Comparison of ENCODE assay signal across 24 mouse cellular contexts in the genomic region with DNA sequence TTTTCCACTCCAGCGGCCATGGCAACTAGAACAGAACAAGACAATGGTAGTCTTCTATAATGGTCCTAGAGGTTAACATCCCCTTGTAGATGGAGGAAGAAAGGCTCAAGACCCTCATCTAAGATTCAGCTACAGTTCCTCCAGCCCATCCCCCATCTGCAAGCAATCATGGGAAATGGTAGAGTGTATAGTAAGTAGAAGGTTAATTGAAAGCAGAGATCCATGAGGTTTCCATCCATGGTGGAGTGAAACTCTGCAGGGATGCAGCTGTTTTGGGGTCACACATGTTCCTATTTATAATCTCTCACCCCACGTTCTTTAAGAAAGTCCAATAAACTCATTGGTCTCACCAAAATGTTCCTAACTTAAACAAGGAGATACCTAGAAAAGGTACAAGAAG.
DNase-seq lines count a peak whose midpoint lies in the region; ATAC-seq and TF ChIP-seq lines count a peak whose summit lies in the region.
"Had no signal": no experiment of that assay in that cellular context is flagged by ENCODE, and none has a peak within 500 bp of the region (broad histone marks: within the 10 kb centered on the region; RNA-seq: fewer than 3 reads in every experiment).

No protein-coding gene starts in this region.

- H3K9me3 ChIP-seq in embryonic facial prominence, embryonic 14.5 days (ENCODE audit: control insufficient read depth, low read length) = no peaks in the 10 kb centered on the region
- H3K9me3 ChIP-seq in limb, embryonic 11.5 days (ENCODE audit: control insufficient read depth, low read length) = no peaks in the 10 kb centered on the region
- no peaks in the 10 kb centered on the region for H3K9me3 ChIP-seq in intestine, embryonic 16.5 days (ENCODE audit: control insufficient read depth, low read length)
- no peaks in the 10 kb centered on the region for H3K9me3 ChIP-seq in lung, postnatal 0 days (ENCODE audit: low read length)
- H3K9me3 ChIP-seq: embryonic facial prominence, embryonic 13.5 days; forebrain, embryonic 13.5 days; heart, embryonic 10.5 days; hindbrain, embryonic 15.5 days had no signal

- DNase-seq in heart, adult 11 months = peak; percentile 33
- no peak for DNase-seq in heart, adult 2 months
- peak; percentile 59 for DNase-seq in embryo, embryonic 11 days
- peak; percentile 19 for DNase-seq in embryonic facial prominence, embryonic 14.5 days (ENCODE audit: low spot score)
- peak; percentile 28 for DNase-seq in limb, embryonic 11.5 days (ENCODE audit: low spot score)
- DNase-seq in lung, postnatal 0 days (ENCODE audit: low spot score) = no peak
- DNase-seq in lung, postnatal 14 days = no peak
- DNase-seq: adrenal gland, adult 2 months; adrenal gland, postnatal 25 days; cerebellum, adult 2 months; cerebellum, postnatal 10 days; forebrain, postnatal 0 days; gastrocnemius, adult 2 months; gastrocnemius, postnatal 25 days; heart, postnatal 10 days; heart, postnatal 4 days; kidney, adult 2 months had no signal

- no peak for TF ChIP-seq POLR2A in heart, adult 2 months (IDR thresholded peaks at IDR 0.05; ENCODE audit: insufficient read depth, low read depth, low read length)

- H3K9ac ChIP-seq in heart, adult 2 months (ENCODE audit: low read depth, low read length) = no peak overlapping the region
- H3K9ac ChIP-seq in embryonic facial prominence, embryonic 14.5 days (ENCODE audit: low read depth, low read length) = no peak overlapping the region
- H3K9ac ChIP-seq in limb, embryonic 11.5 days (ENCODE audit: low read length) = no peak overlapping the region
- H3K9ac ChIP-seq in intestine, embryonic 16.5 days (ENCODE audit: low read depth, low read length) = no peak overlapping the region
- no peak overlapping the region for H3K9ac ChIP-seq in lung, postnatal 0 days (replicated peaks; ENCODE audit: low read depth)
- H3K9ac ChIP-seq: embryonic facial prominence, embryonic 13.5 days; forebrain, embryonic 13.5 days; forebrain, postnatal 0 days; hindbrain, embryonic 15.5 days had no signal

- H3K27ac ChIP-seq in heart, adult 2 months = no peak overlapping the region
- no peak overlapping the region for H3K27ac ChIP-seq in embryonic facial prominence, embryonic 14.5 days (replicated peaks; ENCODE audit: low read depth, low read length)
- H3K27ac ChIP-seq in limb, embryonic 11.5 days (replicated peaks; ENCODE audit: low read depth, low read length) = no peak overlapping the region
- H3K27ac ChIP-seq in intestine, embryonic 16.5 days (ENCODE audit: low read length) = no peak overlapping the region
- H3K27ac ChIP-seq in lung, postnatal 0 days (ENCODE audit: low read length) = no peak overlapping the region
- H3K27ac ChIP-seq: embryonic facial prominence, embryonic 13.5 days; forebrain, embryonic 13.5 days; gastrocnemius, adult 2 months; heart, embryonic 10.5 days; hindbrain, embryonic 15.5 days had no signal

- TF ChIP-seq CTCF in heart, adult 2 months (IDR thresholded peaks at IDR 0.05) = no peak
- TF ChIP-seq CTCF in lung, postnatal 0 days (IDR thresholded peaks at IDR 0.05) = no peak

- H3K27me3 ChIP-seq in heart, adult 2 months (ENCODE audit: control insufficient read depth, insufficient read depth, low read length) = no peaks in the 10 kb centered on the region
- H3K27me3 ChIP-seq in embryonic facial prominence, embryonic 14.5 days (replicated peaks; ENCODE audit: control insufficient read depth, insufficient read depth, low read length) = no peaks in the 10 kb centered on the region
- H3K27me3 ChIP-seq in limb, embryonic 11.5 days (ENCODE audit: control insufficient read depth, insufficient read depth, low read length) = no peaks in the 10 kb centered on the region
- no peaks in the 10 kb centered on the region for H3K27me3 ChIP-seq in intestine, embryonic 16.5 days (replicated peaks; ENCODE audit: control insufficient read depth, insufficient read depth, low read length)
- H3K27me3 ChIP-seq in lung, postnatal 0 days (replicated peaks; ENCODE audit: insufficient read depth, low read length) = no peaks in the 10 kb centered on the region
- H3K27me3 ChIP-seq: CH12.LX; embryonic facial prominence, embryonic 13.5 days; forebrain, embryonic 13.5 days; hindbrain, embryonic 15.5 days had no signal

- 89% methylated on average over 2 of the region's 2 CpGs for WGBS in heart, adult 2 months
- WGBS in embryonic facial prominence, embryonic 14.5 days = 52% methylated on average over 2 of the region's 2 CpGs
- WGBS in limb, embryonic 11.5 days = 46% methylated on average over 2 of the region's 2 CpGs
- WGBS in intestine, embryonic 16.5 days = 88% methylated on average over 2 of the region's 2 CpGs
- 83% methylated on average over 2 of the region's 2 CpGs for WGBS in lung, postnatal 0 days

- no peaks in the 10 kb centered on the region for H3K36me3 ChIP-seq in heart, adult 2 months (ENCODE audit: control insufficient read depth, insufficient read depth, low read length)
- no peaks in the 10 kb centered on the region for H3K36me3 ChIP-seq in embryonic facial prominence, embryonic 14.5 days (ENCODE audit: control insufficient read depth, insufficient read depth, low read length)
- H3K36me3 ChIP-seq in limb, embryonic 11.5 days (ENCODE audit: control insufficient read depth, insufficient read depth, low read length) = no peaks in the 10 kb centered on the region
- no peaks in the 10 kb centered on the region for H3K36me3 ChIP-seq in intestine, embryonic 16.5 days (ENCODE audit: control insufficient read depth, insufficient read depth, low read length)
- no peaks in the 10 kb centered on the region for H3K36me3 ChIP-seq in lung, postnatal 0 days (ENCODE audit: insufficient read depth, low read length)
- H3K36me3 ChIP-seq: embryonic facial prominence, embryonic 13.5 days; heart, embryonic 10.5 days; hindbrain, embryonic 15.5 days had no signal

- H3K4me3 ChIP-seq in heart, adult 2 months = no peak overlapping the region
- H3K4me3 ChIP-seq in embryonic facial prominence, embryonic 14.5 days (ENCODE audit: low read depth, low read length) = no peak overlapping the region
- H3K4me3 ChIP-seq in limb, embryonic 11.5 days (ENCODE audit: low read depth, low read length) = no peak overlapping the region
- H3K4me3 ChIP-seq in intestine, embryonic 16.5 days (ENCODE audit: low read length) = no peak overlapping the region
- H3K4me3 ChIP-seq in lung, postnatal 0 days (ENCODE audit: low read depth, low read length) = no peak overlapping the region
- H3K4me3 ChIP-seq: embryonic facial prominence, embryonic 13.5 days; forebrain, embryonic 13.5 days; gastrocnemius, adult 2 months; heart, embryonic 10.5 days; hindbrain, embryonic 15.5 days had no signal

- no peaks in the 10 kb centered on the region for H3K79me2 ChIP-seq in heart, adult 2 months (replicated peaks; ENCODE audit: control insufficient read depth, insufficient read depth, low read length)

- no peak for ATAC-seq in embryonic facial prominence, embryonic 14.5 days (ENCODE audit: low read depth)
- ATAC-seq in limb, embryonic 11.5 days (ENCODE audit: insufficient number of reproducible peaks, low FRiP score, low TSS enrichment, low read depth) = no peak
- ATAC-seq in intestine, embryonic 16.5 days = no peak
- ATAC-seq in lung, postnatal 0 days = no peak
- ATAC-seq: forebrain, embryonic 13.5 days; forebrain, postnatal 0 days; Patski had no signal

- intact Hi-C loops in heart, adult 2 months (cut with DNase I) = no loop called here

- H3K4me1 ChIP-seq in heart, adult 2 months (ENCODE audit: control insufficient read depth, insufficient read depth, low read length) = peaks cover 1% of the 10 kb centered on the region; the same call in 1 of the 2 replicates
- peaks cover 4% of the 10 kb centered on the region; the same call in 1 of the 2 replicates for H3K4me1 ChIP-seq in embryonic facial prominence, embryonic 14.5 days (ENCODE audit: control insufficient read depth, insufficient read depth, low read length)
- no peaks in the 10 kb centered on the region for H3K4me1 ChIP-seq in limb, embryonic 11.5 days (ENCODE audit: control insufficient read depth, insufficient read depth, low read length)
- H3K4me1 ChIP-seq in intestine, embryonic 16.5 days (ENCODE audit: control insufficient read depth, insufficient read depth, low read length) = no peaks in the 10 kb centered on the region
- H3K4me1 ChIP-seq in lung, postnatal 0 days (ENCODE audit: insufficient read depth, low read depth, low read length) = no peaks in the 10 kb centered on the region
- H3K4me1 ChIP-seq: forebrain, embryonic 13.5 days; hindbrain, embryonic 15.5 days had no signal

- no peak overlapping the region for H3K4me2 ChIP-seq in embryonic facial prominence, embryonic 14.5 days (ENCODE audit: low read depth, low read length)
- H3K4me2 ChIP-seq in limb, embryonic 11.5 days (ENCODE audit: low read depth, severe bottlenecking) = no peak overlapping the region
- no peak overlapping the region for H3K4me2 ChIP-seq in intestine, embryonic 16.5 days (ENCODE audit: low read depth, low read length)
- no peak overlapping the region for H3K4me2 ChIP-seq in lung, postnatal 0 days (replicated peaks; ENCODE audit: low read depth, low read length)
- H3K4me2 ChIP-seq: embryonic facial prominence, embryonic 13.5 days; forebrain, embryonic 13.5 days; hindbrain, embryonic 15.5 days had no signal

- no peak for TF ChIP-seq EP300 in heart, adult 2 months (IDR thresholded peaks at IDR 0.05; ENCODE audit: insufficient read depth, low read depth, low read length)
- TF ChIP-seq EP300 in lung, postnatal 0 days (IDR thresholded peaks at IDR 0.05) = no peak

Comparison
In these comparisons a context has a peak if more than half of its experiments do, and no peak if none do; other contexts are left out.
1. DNase-seq: peak in heart, adult 11 months (single experiment), embryo, embryonic 11 days (single experiment), embryonic facial prominence, embryonic 14.5 days (single experiment) and limb, embryonic 11.5 days (single experiment); none in heart, adult 2 months (0 of 2), lung, postnatal 0 days (single experiment) and lung, postnatal 14 days (single experiment).